Mouse (Mus musculus) layer of hippocampus, postnatal 10 days (tissue): ENCODE results near the gene Ceacam15. TPM values are rescaled to one million over a fixed set of nuclear protein-coding genes. Genes with fewer than 3 reads are reported as not detected.

Source experiments
- DNase-seq, 2 experiments: peaks; one replicate each; pipeline ENCODE4 v3.0.0; 2021; ENCODE audit warnings: low spot score in 2 of 2
- total RNA-seq, 2 experiments: library from RNA; stranded (reverse); gene quantifications; 2 replicates each; pipeline ENCODE4 v1.2.3; 2021

Gene Ceacam15
- total RNA-seq, 2 experiments from 2014 or later, result not detected

GRCm38 (mm10) chr7:16631025-16631424 is 44.5 kb downstream of the Ceacam15 start:
- DNase-seq, result no peak

GRCm38 (mm10) chr7:16629598-16630296 is 45.8 kb downstream of the Ceacam15 start:
- DNase-seq, result peak; percentile 61 to 75

GRCm38 (mm10) chr7:16628096-16628771 is 47.3 kb downstream of the Ceacam15 start:
- DNase-seq, result peak; percentile 74 to 81

GRCm38 (mm10) chr7:16623687-16624086 is 51.8 kb downstream of the Ceacam15 start:
- DNase-seq, result no peak

- DNase-seq, result no peak
These were observed 52.4 kb downstream of the Ceacam15 start for GRCm38 (mm10) chr7:16623131-16623530.

Other genes with a start within 250 kb of the Ceacam15 start
- 100 to 1,000 TPM in 1 of 2 experiments, 10 to 100 TPM in 1; 86.4 to 103 TPM for gene Tmem160, start 222.9 kb downstream of the Ceacam15 start, total RNA-seq
- gene Npas1, start 198.0 kb downstream of the Ceacam15 start, total RNA-seq, result 10 to 100 TPM; 20.8 to 23.8 TPM
- gene Arhgap35, start 60.7 kb downstream of the Ceacam15 start, total RNA-seq, result 100 to 1,000 TPM; 140 TPM
- gene Ceacam9, start 46.2 kb upstream of the Ceacam15 start, total RNA-seq, result not detected
- 100 to 1,000 TPM; 348 to 366 TPM for gene Ap2s1, start 62.7 kb upstream of the Ceacam15 start, total RNA-seq
- 1 to 10 TPM; 4.0 to 4.6 TPM for gene Slc1a5, start 105.6 kb upstream of the Ceacam15 start, total RNA-seq
- 100 to 1,000 TPM; 260 to 286 TPM for gene Strn4, start 140.2 kb upstream of the Ceacam15 start, total RNA-seq
- gene Fkrp, start 141.0 kb upstream of the Ceacam15 start, total RNA-seq, result 10 to 100 TPM; 42.2 to 45.0 TPM
- gene Prkd2, start 167.2 kb upstream of the Ceacam15 start, total RNA-seq, result 1 to 10 TPM; 7.5 to 9.9 TPM
- 10 to 100 TPM; 95.0 to 96.3 TPM for gene Dact3, start 199.6 kb upstream of the Ceacam15 start, total RNA-seq
- 1 to 10 TPM in 1 of 2 experiments, under 1 TPM in 1; 0.94 to 1.3 TPM for gene Gng8, start 216.1 kb upstream of the Ceacam15 start, total RNA-seq
- not detected for gene Ptgir, start 230.8 kb upstream of the Ceacam15 start, total RNA-seq
- 1,000 to 10,000 TPM; 2,090 to 2,190 TPM for gene Calm3, start 248.4 kb upstream of the Ceacam15 start, total RNA-seq